Mouse (Mus musculus): ENCODE data around the gene Galnt17. TPM values are rescaled to one million over a fixed set of nuclear protein-coding genes. Genes with fewer than 3 reads are reported as not detected.

Gene Galnt17
- polyA plus RNA-seq, 1 experiment from 2014 or later, result 3.2 TPM

DNA sequence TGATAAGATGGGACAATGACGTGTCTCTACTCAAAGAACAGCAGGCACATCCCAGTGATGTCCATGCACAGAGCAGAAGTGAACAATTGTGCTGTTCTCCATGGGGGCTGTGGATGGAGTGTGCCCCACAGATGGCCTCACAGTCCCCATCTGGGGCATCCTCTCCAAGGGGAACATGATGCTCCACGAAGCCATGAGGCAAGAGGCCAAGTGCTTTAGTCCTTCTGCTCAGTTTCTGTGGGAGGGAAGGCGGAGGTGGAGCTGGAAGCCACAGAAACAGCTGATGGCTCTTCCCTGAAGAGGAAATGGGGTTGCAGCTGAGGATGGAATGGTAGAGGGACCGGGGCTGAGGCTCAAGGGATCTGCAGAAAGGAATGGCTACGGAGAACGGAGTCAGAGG is 243.1 kb downstream of the Galnt17 start:
- WGBS, result 92% methylated on average over 6 of the region's 6 CpGs
- Histone ChIP-seq H3K4me3 (no peak overlapping the region), H3K36me3 (no peaks in the 10 kb centered on the region), H3K9ac (no peak overlapping the region), H3K27me3 (no peaks in the 10 kb centered on the region), H3K9me3 (peaks cover 5% of the 10 kb centered on the region; the same call in 1 of the 2 replicates), H3K4me1 (no peaks in the 10 kb centered on the region), H3K4me2 (replicated peaks) (no peak overlapping the region), H3K27ac (no peak overlapping the region)
- ATAC-seq (ENCODE audit: low FRiP score, low read depth), result no peak

DNA sequence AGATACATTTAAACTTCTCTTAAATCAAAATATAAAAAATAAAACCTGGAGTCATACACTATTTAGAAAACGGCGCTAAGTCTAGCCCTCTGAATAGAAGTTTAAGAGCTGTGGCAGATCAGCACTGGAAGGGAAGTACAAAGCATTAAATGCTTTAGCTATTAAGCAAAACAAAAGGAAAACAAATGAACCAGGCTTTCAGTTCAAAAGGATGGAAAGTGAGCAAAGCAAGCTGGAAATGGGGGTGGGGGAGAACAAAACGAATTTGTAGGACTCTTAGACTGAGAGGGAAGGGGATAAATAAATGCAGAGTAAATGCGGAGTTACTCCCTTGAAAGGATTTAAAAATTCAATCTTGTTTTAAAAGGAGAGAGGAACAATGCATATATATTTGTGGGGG is 259.8 kb downstream of the Galnt17 start:
- no peaks in the 10 kb centered on the region for H3K36me3 ChIP-seq
- no peak overlapping the region for H3K9ac ChIP-seq
- H3K4me3 ChIP-seq, result no peak overlapping the region
- 57% methylated on average over 4 of the region's 4 CpGs for WGBS
- H3K4me2 ChIP-seq (replicated peaks), result no peak overlapping the region
- H3K9me3 ChIP-seq, result no peaks in the 10 kb centered on the region
- ATAC-seq (ENCODE audit: low FRiP score, low read depth), result no peak
- no peak overlapping the region for H3K27ac ChIP-seq
- no peaks in the 10 kb centered on the region for H3K27me3 ChIP-seq
- H3K4me1 ChIP-seq, result no peaks in the 10 kb centered on the region

DNA sequence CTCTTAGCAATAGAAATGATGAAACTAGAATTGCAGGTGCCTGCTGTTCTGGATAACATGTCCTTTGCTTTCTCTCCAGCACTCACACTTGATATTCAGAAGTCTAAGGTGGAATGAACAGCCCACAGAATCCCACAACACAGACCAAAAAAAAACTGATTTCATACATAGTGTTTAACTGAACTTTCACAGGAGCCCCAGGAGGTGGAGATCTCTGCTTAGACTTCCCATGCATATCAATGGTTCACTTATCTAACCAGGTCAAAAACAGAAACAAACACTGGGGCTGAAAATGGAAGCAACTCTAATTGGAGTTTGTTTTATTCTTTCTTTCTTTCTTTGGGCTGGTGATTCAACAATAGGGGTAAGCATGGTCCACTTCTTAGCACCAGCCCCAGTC is 265.2 kb downstream of the Galnt17 start:
- H3K9ac ChIP-seq, result no peak overlapping the region
- H3K27me3 ChIP-seq, result no peaks in the 10 kb centered on the region
- no peaks in the 10 kb centered on the region for H3K4me1 ChIP-seq
- H3K4me3 ChIP-seq, result no peak overlapping the region
- ATAC-seq (ENCODE audit: low FRiP score, low read depth), result no peak
- no peak overlapping the region for H3K27ac ChIP-seq
- no peak overlapping the region for H3K4me2 ChIP-seq (replicated peaks)
- no peaks in the 10 kb centered on the region for H3K9me3 ChIP-seq
- H3K36me3 ChIP-seq, result no peaks in the 10 kb centered on the region

DNA sequence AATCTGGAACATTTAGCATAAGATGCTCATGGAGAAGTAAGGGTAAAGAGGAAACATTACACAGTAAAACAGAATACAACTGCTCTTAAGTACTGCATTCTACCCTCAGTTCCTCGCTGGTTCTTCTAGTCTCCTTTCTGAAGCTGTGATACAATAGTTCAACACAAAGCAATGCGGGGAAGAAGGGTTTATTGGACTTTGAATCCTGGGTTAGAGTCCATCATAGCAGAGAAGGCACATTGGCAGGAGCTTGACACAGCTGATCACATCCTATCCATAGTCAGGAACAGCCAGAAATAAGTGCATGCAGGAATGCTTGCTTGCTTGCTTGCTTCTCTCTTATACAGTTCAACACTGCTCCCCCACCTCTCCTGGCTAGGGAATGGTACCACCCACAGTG is 267.9 kb downstream of the Galnt17 start:
- no peaks in the 10 kb centered on the region for H3K9me3 ChIP-seq
- no peak overlapping the region for H3K27ac ChIP-seq
- no peak for ATAC-seq (ENCODE audit: low FRiP score, low read depth)
- no peak overlapping the region for H3K9ac ChIP-seq
- no peaks in the 10 kb centered on the region for H3K27me3 ChIP-seq
- WGBS, result 87% methylated on average over 2 of the region's 2 CpGs
- no peaks in the 10 kb centered on the region for H3K4me1 ChIP-seq
- H3K36me3 ChIP-seq, result no peaks in the 10 kb centered on the region
- no peak overlapping the region for H3K4me2 ChIP-seq (replicated peaks)
- H3K4me3 ChIP-seq, result no peak overlapping the region

DNA sequence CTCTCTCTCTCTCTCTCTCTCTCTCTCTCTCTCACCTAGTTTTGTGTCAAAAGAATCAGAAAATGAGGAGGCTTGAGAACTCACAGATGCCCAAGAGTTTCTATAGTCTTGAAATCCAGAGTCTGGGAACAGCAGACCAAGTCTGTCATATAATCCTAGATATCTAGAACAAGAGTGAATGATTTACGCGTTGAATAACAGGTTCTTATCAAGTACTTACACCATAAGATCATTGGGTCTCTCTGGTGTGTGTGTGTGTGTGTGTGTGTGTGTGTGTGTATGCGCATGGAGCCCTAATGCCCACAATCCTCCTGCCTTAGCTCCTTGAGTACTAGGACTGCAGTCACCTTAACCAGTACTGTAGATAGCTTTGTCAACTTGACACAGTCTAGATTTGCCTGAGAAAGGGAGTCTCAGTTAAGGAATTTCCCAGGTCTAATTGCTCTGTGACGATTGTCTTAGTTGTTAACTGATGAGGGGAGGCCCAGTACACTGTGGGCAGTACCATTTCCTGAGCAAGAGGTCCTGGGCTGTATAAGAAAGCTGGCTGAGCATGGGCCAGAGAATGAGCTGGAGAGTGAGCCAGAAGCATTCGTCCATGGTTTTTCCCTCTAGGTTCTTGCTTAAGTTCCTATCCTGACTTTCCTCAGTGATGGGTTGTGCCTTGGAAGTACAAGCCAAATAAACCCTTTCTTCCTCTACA is 268.5 kb downstream of the Galnt17 start:
- Histone ChIP-seq H3K4me1 (no peaks in the 10 kb centered on the region), H3K9me3 (no peaks in the 10 kb centered on the region), H3K4me3 (no peak overlapping the region), H3K27ac (no peak overlapping the region), H3K9ac (no peak overlapping the region), H3K27me3 (no peaks in the 10 kb centered on the region), H3K4me2 (replicated peaks) (no peak overlapping the region), H3K36me3 (no peaks in the 10 kb centered on the region)
- 77% methylated on average over 5 of the region's 5 CpGs for WGBS
- ATAC-seq (ENCODE audit: low FRiP score, low read depth), result no peak

DNA sequence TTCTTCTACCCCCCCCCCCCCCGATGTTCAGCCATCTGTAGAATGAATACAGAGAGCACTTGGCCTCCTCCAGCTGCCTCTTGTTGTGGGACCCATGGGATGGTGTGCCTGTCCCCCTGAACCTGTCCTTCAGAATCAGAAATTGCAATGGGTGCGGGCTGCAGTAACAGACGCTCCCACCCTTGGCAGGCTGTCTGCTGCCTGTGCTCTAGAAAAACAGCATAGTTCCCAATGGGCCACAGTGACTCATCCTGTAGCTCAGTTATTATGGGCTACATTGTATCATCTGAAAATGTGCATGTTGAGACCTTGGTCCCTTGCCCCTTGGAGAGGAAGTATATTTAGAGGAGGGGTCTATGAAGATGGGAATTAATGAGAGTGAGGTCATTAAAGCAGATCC is 283.8 kb downstream of the Galnt17 start:
- Histone ChIP-seq H3K4me3 (no peak overlapping the region), H3K4me1 (no peaks in the 10 kb centered on the region), H3K9ac (no peak overlapping the region), H3K27me3 (no peaks in the 10 kb centered on the region), H3K9me3 (no peaks in the 10 kb centered on the region), H3K4me2 (replicated peaks) (no peak overlapping the region), H3K36me3 (no peaks in the 10 kb centered on the region), H3K27ac (no peak overlapping the region)
- 88% methylated on average over 3 of the region's 3 CpGs for WGBS
- no peak for ATAC-seq (ENCODE audit: low FRiP score, low read depth)

DNA sequence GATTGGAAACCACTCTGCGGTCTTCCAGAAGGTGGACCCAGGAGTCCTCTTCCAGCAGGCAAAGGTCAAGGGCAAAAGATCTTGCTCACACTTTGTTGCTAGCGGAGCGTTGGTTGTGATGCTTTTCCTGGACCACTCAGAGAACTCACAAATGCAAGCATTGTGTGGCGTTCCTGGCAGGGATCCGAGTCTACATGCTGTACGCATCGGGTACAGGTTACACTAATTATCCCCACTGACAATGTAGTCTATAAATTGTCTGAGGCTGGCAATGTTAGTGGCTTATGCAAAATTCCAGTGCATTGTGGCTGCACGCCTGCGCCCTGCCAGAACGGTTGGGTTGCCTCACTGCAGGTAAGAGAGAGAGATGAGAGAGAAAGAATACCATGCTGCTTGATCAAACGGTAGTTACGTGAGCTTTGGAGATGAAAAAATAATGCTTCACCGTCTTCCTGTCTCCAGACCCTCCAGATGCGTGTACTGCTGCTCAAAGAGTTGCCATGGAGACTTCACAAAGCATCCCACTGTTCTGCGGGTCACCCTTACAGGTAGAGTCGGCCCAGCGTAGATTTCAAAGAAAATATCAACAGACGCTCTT is 285.8 kb downstream of the Galnt17 start:
- Histone ChIP-seq H3K36me3 (no peaks in the 10 kb centered on the region), H3K9ac (no peak overlapping the region), H3K27ac (no peak overlapping the region), H3K4me3 (no peak overlapping the region), H3K4me2 (replicated peaks) (no peak overlapping the region), H3K27me3 (no peaks in the 10 kb centered on the region), H3K4me1 (no peaks in the 10 kb centered on the region), H3K9me3 (no peaks in the 10 kb centered on the region)
- ATAC-seq (ENCODE audit: low FRiP score, low read depth), result no peak
- WGBS, result 80% methylated on average over 18 of the region's 18 CpGs

DNA sequence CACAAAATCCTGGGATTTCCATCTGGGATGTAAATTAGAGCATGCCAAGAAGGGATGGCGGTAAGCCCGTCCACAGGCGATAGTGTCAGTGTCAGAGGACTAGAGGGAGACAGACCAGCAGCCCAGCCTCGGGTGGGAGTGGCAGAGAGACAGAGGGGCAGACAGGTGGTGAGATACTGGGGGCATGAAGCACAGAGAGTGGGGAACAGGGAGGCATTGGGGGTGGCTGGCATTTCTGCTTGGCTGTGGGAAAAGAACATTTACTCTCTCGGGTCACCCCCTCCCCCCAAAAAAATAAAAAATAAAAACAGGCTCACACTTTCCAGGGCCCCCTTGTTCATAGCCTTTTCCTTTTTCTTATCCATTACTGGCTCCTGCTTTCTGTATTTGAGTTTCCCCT is 287.4 kb downstream of the Galnt17 start:
- Histone ChIP-seq H3K27me3 (no peaks in the 10 kb centered on the region), H3K9ac (no peak overlapping the region), H3K36me3 (no peaks in the 10 kb centered on the region), H3K9me3 (no peaks in the 10 kb centered on the region), H3K4me1 (no peaks in the 10 kb centered on the region), H3K4me3 (no peak overlapping the region), H3K4me2 (replicated peaks) (no peak overlapping the region), H3K27ac (no peak overlapping the region)
- WGBS, result 81% methylated on average over 5 of the region's 5 CpGs
- no peak for ATAC-seq (ENCODE audit: low FRiP score, low read depth)

DNA sequence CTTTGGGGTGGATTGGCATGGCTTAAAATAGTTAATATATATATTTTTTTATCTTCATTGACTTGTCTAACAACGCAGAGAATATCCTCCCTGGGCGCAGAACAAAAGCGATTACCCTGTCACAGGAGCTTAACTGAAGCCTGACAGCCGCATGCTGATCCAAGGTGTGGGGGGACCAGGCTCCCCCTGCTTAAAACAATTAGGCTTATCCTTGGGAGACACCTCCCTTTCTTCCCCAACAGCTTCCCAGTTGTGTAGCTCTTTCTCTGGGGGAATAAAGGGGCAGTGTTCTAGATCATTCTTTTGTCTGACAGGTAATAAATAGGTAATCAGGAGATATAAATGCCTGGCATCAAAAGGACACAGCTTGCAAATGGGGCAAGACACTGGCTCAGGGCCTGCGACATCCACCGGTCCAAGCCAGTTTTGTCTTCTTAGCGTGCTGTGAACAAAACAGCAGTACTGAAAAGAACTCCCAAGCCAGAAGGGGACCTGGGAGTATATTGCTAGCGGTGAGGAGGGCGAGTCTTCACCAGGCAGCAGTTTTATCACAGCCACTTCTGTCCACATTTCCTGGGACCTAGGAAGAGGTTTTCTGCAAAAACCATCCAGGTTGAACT is 288.8 kb downstream of the Galnt17 start:
- 70% methylated on average over 9 of the region's 9 CpGs for WGBS
- H3K4me1 ChIP-seq, result no peaks in the 10 kb centered on the region
- no peaks in the 10 kb centered on the region for H3K27me3 ChIP-seq
- H3K9me3 ChIP-seq, result no peaks in the 10 kb centered on the region
- H3K9ac ChIP-seq, result no peak overlapping the region
- ATAC-seq (ENCODE audit: low FRiP score, low read depth), result no peak
- no peak overlapping the region for H3K4me2 ChIP-seq (replicated peaks)
- H3K27ac ChIP-seq, result no peak overlapping the region
- H3K4me3 ChIP-seq, result no peak overlapping the region
- H3K36me3 ChIP-seq, result no peaks in the 10 kb centered on the region

DNA sequence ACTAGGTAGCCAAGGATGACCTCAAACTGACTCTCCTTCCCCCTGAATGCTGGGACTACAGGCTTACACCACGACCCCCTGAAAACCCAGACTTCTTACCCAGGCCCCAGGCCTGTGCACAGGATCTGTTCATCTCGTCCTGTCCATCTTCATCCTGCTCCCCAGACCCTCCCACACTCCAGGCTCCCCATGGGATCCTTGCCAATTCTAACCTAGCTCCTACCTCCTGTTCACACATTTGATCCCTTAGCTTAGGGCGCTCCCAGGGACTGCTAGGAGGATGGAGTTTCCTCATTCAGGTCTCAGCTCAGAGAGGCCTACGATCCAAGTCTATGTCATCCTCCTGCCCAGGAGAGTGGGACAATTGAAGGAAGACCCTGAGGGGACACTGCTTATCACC is 292.2 kb downstream of the Galnt17 start:
- no peak overlapping the region for H3K27ac ChIP-seq

DNA sequence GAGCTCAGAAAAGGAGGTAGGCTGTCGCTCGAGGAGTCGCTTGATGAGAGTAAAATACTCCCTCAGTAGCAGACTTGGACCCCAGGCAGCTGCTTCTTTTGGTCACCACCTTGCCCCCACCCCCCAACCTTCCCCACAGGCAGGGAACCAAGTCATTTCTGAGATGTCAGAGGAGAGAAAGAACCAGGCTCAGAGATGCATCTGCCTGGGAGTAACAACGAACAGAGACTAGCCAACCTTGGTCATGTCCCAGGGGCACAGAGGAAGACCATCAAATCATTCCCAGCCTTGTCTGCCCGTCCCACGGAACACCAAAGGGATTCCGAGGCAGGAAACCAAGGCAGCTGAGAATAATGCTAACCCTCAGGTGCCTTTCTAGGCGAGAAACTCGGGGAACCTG is 293.0 kb downstream of the Galnt17 start:
- Histone ChIP-seq H3K4me3 (no peak overlapping the region), H3K9ac (no peak overlapping the region), H3K27ac (no peak overlapping the region), H3K4me2 (replicated peaks) (no peak overlapping the region), H3K4me1 (no peaks in the 10 kb centered on the region), H3K27me3 (no peaks in the 10 kb centered on the region), H3K9me3 (no peaks in the 10 kb centered on the region), H3K36me3 (no peaks in the 10 kb centered on the region)
- no peak for ATAC-seq (ENCODE audit: low FRiP score, low read depth)
- WGBS, result 74% methylated on average over 9 of the region's 9 CpGs

More for the DNA sequence above, 292.2 kb downstream of the Galnt17 start:
- 82% methylated on average over 4 of the region's 4 CpGs for WGBS
- Histone ChIP-seq H3K4me1 (no peaks in the 10 kb centered on the region), H3K9ac (no peak overlapping the region), H3K4me3 (no peak overlapping the region), H3K9me3 (no peaks in the 10 kb centered on the region), H3K36me3 (no peaks in the 10 kb centered on the region), H3K27me3 (no peaks in the 10 kb centered on the region), H3K4me2 (replicated peaks) (no peak overlapping the region)
- ATAC-seq (ENCODE audit: low FRiP score, low read depth), result no peak

DNA sequence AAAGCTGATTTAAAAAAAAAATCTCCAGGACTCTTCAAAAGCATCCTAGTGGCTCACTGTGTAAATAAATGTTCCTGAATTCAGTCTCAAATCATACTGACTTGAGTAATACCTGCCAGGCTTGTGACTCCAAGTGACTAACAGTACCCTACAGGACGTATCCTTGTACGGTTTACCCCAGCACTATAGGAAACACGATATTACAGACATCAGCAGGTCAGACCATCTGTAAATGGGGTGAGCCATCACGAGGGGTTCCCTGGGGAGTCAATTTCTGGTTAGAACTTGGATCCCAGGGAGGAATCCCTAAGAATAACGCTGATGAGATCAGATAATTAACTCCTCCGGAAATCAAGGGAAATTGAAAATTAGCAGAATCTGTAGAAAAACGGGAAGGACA is 294.5 kb downstream of the Galnt17 start:
- no peak overlapping the region for H3K4me2 ChIP-seq (replicated peaks)
- no peak overlapping the region for H3K9ac ChIP-seq
- H3K36me3 ChIP-seq, result no peaks in the 10 kb centered on the region
- H3K4me1 ChIP-seq, result no peaks in the 10 kb centered on the region
- 81% methylated on average over 7 of the region's 7 CpGs for WGBS
- no peak for ATAC-seq (ENCODE audit: low FRiP score, low read depth)
- H3K9me3 ChIP-seq, result no peaks in the 10 kb centered on the region
- H3K27me3 ChIP-seq, result no peaks in the 10 kb centered on the region
- H3K4me3 ChIP-seq, result no peak overlapping the region
- H3K27ac ChIP-seq, result no peak overlapping the region

DNA sequence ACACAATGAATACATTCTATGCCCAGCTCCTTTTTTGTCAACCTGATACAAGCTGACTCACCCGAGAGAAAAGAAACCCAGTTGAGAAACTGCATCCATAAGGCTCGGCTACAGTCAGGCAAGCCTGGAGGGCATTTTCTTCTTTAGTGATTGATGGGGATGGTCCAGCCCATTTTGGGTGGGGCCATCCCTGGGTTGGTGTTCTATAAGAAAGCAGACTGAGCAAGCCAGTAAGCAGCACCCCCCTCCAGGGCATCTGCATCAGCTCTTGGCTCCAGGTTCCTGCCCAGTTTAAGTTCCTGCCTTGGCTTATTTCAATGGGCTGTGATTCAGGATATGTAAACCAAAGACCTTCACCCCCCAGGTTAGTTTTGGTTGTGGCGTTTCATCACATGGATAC is 295.2 kb downstream of the Galnt17 start:
- Histone ChIP-seq H3K27ac (no peak overlapping the region), H3K4me3 (no peak overlapping the region), H3K9me3 (no peaks in the 10 kb centered on the region), H3K27me3 (no peaks in the 10 kb centered on the region), H3K4me1 (no peaks in the 10 kb centered on the region), H3K4me2 (replicated peaks) (no peak overlapping the region), H3K9ac (no peak overlapping the region), H3K36me3 (no peaks in the 10 kb centered on the region)
- ATAC-seq (ENCODE audit: low FRiP score, low read depth), result no peak
- WGBS, result 73% methylated on average over 3 of the region's 3 CpGs
